Comparison of ENCODE assay signal across 8 mouse cellular contexts in the genomic region with DNA sequence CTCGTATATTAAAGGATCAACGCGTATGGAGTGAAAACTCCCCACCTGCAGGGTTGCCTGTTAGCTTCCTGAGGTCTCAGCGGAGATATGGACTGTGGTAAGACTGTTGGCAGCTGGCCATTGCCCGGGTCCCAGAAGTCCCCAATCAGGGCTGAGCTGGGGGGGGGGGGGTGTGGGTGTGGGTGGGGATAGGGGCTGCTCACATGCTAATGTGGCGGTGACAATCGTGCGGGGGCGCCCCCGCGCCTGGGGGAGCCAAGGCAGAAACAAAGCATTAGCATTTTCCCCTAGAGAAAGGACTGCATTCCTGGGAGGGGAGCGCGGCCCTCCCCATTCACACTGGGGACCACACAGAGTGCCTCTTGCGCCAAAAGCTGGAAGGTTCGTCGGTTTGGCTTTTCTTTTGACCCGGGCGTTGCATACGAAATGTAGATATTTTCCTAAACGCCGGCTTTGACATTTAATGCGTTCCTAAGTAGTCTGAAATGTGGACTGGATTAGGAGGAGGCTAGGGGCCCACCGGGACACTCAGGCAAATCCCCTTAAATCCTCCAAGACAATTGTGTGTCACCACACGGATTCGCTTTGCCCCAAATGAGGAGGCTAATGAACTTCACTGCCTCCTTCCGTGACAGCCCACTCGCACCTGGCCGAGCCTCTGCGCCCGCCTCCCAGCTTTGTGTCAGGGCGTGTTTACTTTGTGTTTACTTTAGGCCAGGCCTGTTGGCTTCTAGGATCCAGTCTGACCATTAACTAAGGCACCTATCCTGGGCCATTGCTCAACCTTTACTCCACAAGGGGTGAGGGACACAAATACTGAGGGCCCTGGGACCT. TPM values are rescaled to one million over a fixed set of nuclear protein-coding genes. Genes with fewer than 3 reads are reported as not detected.
DNase-seq lines count a peak whose midpoint lies in the region.

No protein-coding gene starts in this region.

- peak; percentile 36 for DNase-seq in adrenal gland, postnatal 10 days
- DNase-seq in adrenal gland, postnatal 25 days = no peak
- peak; percentile 90 for DNase-seq in Muller cell, postnatal 12 days (ENCODE audit: inconsistent ontology term)
- peak; percentile 27 for DNase-seq in forelimb bud, embryonic 11.5 days (ENCODE audit: low read depth, low spot score)
- DNase-seq in kidney, postnatal 4 days = peak; percentile 56 to 68
- peak; percentile 61 for DNase-seq in mesoderm, embryonic 11.5 days (ENCODE audit: low read depth, low spot score)
- DNase-seq in frontal cortex, postnatal 14 days (ENCODE audit: low spot score in 2 of 2) = no peak
- no peak for DNase-seq in ovary, postnatal 10 days (ENCODE audit: low spot score)

RNA-seq across cellular contexts. Expression of gene Trim71, which starts 20.2 kb away (rescaled TPM):
- under 1 TPM in 1 of 2 experiments, not detected in 1; 0.09 TPM for total RNA-seq in adrenal gland, postnatal 10 days (2021)
- 0.06 TPM in 1 of 2 replicates, not detected in the other for total RNA-seq in adrenal gland, postnatal 25 days (2021)

RNA-seq across cellular contexts. Expression of gene Cnot10, which starts 55.6 kb away (rescaled TPM):
- total RNA-seq in adrenal gland, postnatal 10 days (2021) = 10 to 100 TPM; 36.0 to 39.9 TPM
- total RNA-seq in adrenal gland, postnatal 25 days (2021) = 35.3 and 43.7 TPM in 2 replicates

Comparison
In these comparisons a context has a peak if more than half of its experiments do, and no peak if none do; other contexts are left out.
1. DNase-seq: peak in adrenal gland, postnatal 10 days (single experiment), Muller cell, postnatal 12 days (single experiment), forelimb bud, embryonic 11.5 days (single experiment), kidney, postnatal 4 days (2 of 2) and mesoderm, embryonic 11.5 days (single experiment); none in adrenal gland, postnatal 25 days (single experiment), frontal cortex, postnatal 14 days (0 of 2) and ovary, postnatal 10 days (single experiment).